In genomic region chr1:54194183-54194953, GRCm38 (mm10) we compare ENCODE assay signal across 8 mouse cellular contexts. TPM values are rescaled to one million over a fixed set of nuclear protein-coding genes. Genes with fewer than 3 reads are reported as not detected.
DNase-seq lines count a peak whose midpoint lies in the region; ATAC-seq and TF ChIP-seq lines count a peak whose summit lies in the region.

No protein-coding gene starts in this region.

- H3K9ac ChIP-seq in hindbrain, embryonic 15.5 days = peak overlapping the region; percentile 98

- no peaks in the 10 kb centered on the region for H3K27me3 ChIP-seq in hindbrain, embryonic 15.5 days

- peak; percentile 43 for DNase-seq in adrenal gland, postnatal 10 days
- peak; percentile 46 to 64 for DNase-seq in cerebellum, postnatal 4 days (ENCODE audit: low spot score in 2 of 2)
- DNase-seq in gastrocnemius, adult 2 months = peak; percentile 33
- peak; percentile 66 to 73 for DNase-seq in left cerebral cortex, adult 8-10 months (ENCODE audit: low spot score in 2 of 2)
- DNase-seq in right cerebral cortex, postnatal 36 days (ENCODE audit: low spot score in 2 of 2) = peak; percentile 52 to 58

- H3K27ac ChIP-seq in gastrocnemius, adult 2 months = peak overlapping the region; percentile 74
- peak overlapping the region; percentile 99 for H3K27ac ChIP-seq in hindbrain, embryonic 15.5 days (replicated peaks)
- H3K27ac ChIP-seq in macrophage = no peak overlapping the region

- H3K4me1 ChIP-seq in hindbrain, embryonic 15.5 days (replicated peaks) = peaks cover 23% of the 10 kb centered on the region

- peak; percentile 92 for ATAC-seq in hindbrain, embryonic 15.5 days (ENCODE audit: low FRiP score, low read depth)
- ATAC-seq in erythroid progenitor cell, adult 5-6 weeks (replicated peaks; ENCODE audit: low FRiP score, poor library complexity, severe bottlenecking) = no peak

- intact Hi-C loops in gastrocnemius, adult 2 months (cut with DNase I) = no loop called here

- no peaks in the 10 kb centered on the region for H3K36me3 ChIP-seq in hindbrain, embryonic 15.5 days
- no peaks in the 10 kb centered on the region for H3K36me3 ChIP-seq in macrophage (ENCODE audit: inconsistent target)

- no peak for TF ChIP-seq CTCF in gastrocnemius, adult 2 months (IDR thresholded peaks at IDR 0.05)

- H3K9me3 ChIP-seq in hindbrain, embryonic 15.5 days = no peaks in the 10 kb centered on the region

- H3K4me3 ChIP-seq in gastrocnemius, adult 2 months = peak overlapping the region; percentile 81
- H3K4me3 ChIP-seq in hindbrain, embryonic 15.5 days = peak overlapping the region; percentile 97
- H3K4me3 ChIP-seq in macrophage (ENCODE audit: inconsistent target) = peak overlapping the region; percentile 5; the same call in 1 of the 2 replicates

- peak overlapping the region; percentile 73 for H3K4me2 ChIP-seq in hindbrain, embryonic 15.5 days

- no peaks in the 10 kb centered on the region for H3K79me2 ChIP-seq in macrophage (ENCODE audit: inconsistent target)

- under 1% methylated on average over 59 of the region's 104 CpGs for WGBS in hindbrain, embryonic 15.5 days
- WGBS in macrophage (ENCODE audit: missing documents) = 1% methylated on average over 102 of the region's 104 CpGs

RNA-seq across cellular contexts. Expression of gene Hecw2, which starts 0.6 kb away (rescaled TPM):
- total RNA-seq in adrenal gland, postnatal 10 days (2021) = 10 to 100 TPM in 1 of 2 experiments, 1 to 10 TPM in 1; 8.9 to 13.0 TPM
- 1 to 10 TPM; 5.1 to 7.9 TPM for total RNA-seq in gastrocnemius, adult 2 months (2021)
- polyA plus RNA-seq in hindbrain, embryonic 15.5 days (2015; fragmentation: Nextera tagmentation; extraction: Ambion mirVana) = 8.5 TPM in 2 replicates
- total RNA-seq in left cerebral cortex, adult 8-10 months (2022) = 10 to 100 TPM; 64.9 to 83.1 (median 70.7) TPM
- total RNA-seq in macrophage (2018; cell fraction: chromatin; rRNA removed) = 1 to 10 TPM in 1 of 26 experiments, under 1 TPM in 13, not detected in 12; 0.07 to 1.5 (median 0.29) TPM
- total RNA-seq in macrophage (2018; cell fraction: cytosol; rRNA removed) = under 1 TPM in 17 of 26 experiments, not detected in 9; under 0.01 to 0.80 (median 0.09) TPM
- total RNA-seq in macrophage (2018; cell fraction: nucleus; rRNA removed) = 1 to 10 TPM in 1 of 26 experiments, under 1 TPM in 8, not detected in 17; 0.04 to 1.4 (median 0.24) TPM
- polyA plus RNA-seq in macrophage (2018) = 0.22 to 0.37 TPM in 2 of 3 replicates, not detected in the other
- total RNA-seq in erythroid progenitor cell, adult 5-6 weeks (2015; ENCODE audit: low replicate concordance) = not detected in 2 replicates
- total RNA-seq in erythroid progenitor cell, adult 5-6 weeks (2017; ENCODE audit: low replicate concordance) = not detected in 2 replicates

RNA-seq across cellular contexts. Expression of gene Ccdc150, which starts 56.1 kb away (rescaled TPM):
- under 1 TPM; 0.15 to 0.55 TPM for total RNA-seq in adrenal gland, postnatal 10 days (2021)
- under 1 TPM in 1 of 2 experiments, not detected in 1; 0.22 TPM for total RNA-seq in gastrocnemius, adult 2 months (2021)
- polyA plus RNA-seq in hindbrain, embryonic 15.5 days (2015; fragmentation: Nextera tagmentation; extraction: Ambion mirVana) = 0.17 and 0.37 TPM in 2 replicates
- under 1 TPM; 0.37 to 0.51 (median 0.46) TPM for total RNA-seq in left cerebral cortex, adult 8-10 months (2022)
- total RNA-seq in macrophage (2018; cell fraction: chromatin; rRNA removed) = under 1 TPM in 7 of 26 experiments, not detected in 19; 0.13 to 0.46 (median 0.26) TPM
- under 1 TPM in 2 of 26 experiments, not detected in 24; 0.03 to 0.04 TPM for total RNA-seq in macrophage (2018; cell fraction: cytosol; rRNA removed)
- total RNA-seq in macrophage (2018; cell fraction: nucleus; rRNA removed) = under 1 TPM in 1 of 26 experiments, not detected in 25; 0.40 TPM
- not detected in 3 replicates for polyA plus RNA-seq in macrophage (2018)
- not detected in 2 replicates for total RNA-seq in erythroid progenitor cell, adult 5-6 weeks (2015; ENCODE audit: low replicate concordance)
- not detected in 2 replicates for total RNA-seq in erythroid progenitor cell, adult 5-6 weeks (2017; ENCODE audit: low replicate concordance)

Comparison
In these comparisons a context has a peak if more than half of its experiments do, and no peak if none do; other contexts are left out.
1. H3K4me3 ChIP-seq: peak in every context shown above with its lines; median percentile 97 in hindbrain, embryonic 15.5 days; 81 in gastrocnemius, adult 2 months; 5 in macrophage.
2. RNA of gene Hecw2, which starts 0.6 kb away (total RNA-seq): 64.9 to 83.1 TPM in left cerebral cortex, adult 8-10 months, 8.9 to 13.0 TPM in adrenal gland, postnatal 10 days and 5.1 to 7.9 TPM in gastrocnemius, adult 2 months; not detected in erythroid progenitor cell, adult 5-6 weeks; every median in the first group is over 4 times any median in the second.
3. Peak in every context shown above with its lines, with median percentiles within 50 percentile points of each other: DNase-seq.